Mouse (Mus musculus) MEL (cell line): Measurements from ENCODE around the gene Polr3c. TPM values are rescaled to one million over a fixed set of nuclear protein-coding genes. Genes with fewer than 3 reads are reported as not detected.

Source experiments
- DNase-seq: peaks from one replicate; pipeline ENCODE4 v3.0.0; 2011; ENCODE audit warnings: low read depth, low spot score
- H3K27ac ChIP-seq: 2 replicates; pipeline ENCODE4 v1.5.1; 2012; ENCODE audit warnings: low read depth, mild to moderate bottlenecking, control low read depth, low read length, moderate library complexity; ENCODE audit not compliant: control insufficient read depth
- H3K27me3 ChIP-seq, 2 experiments: fragments of 150-350 bp in 1 of 2; sonication (generic) in 1 of 2; 2 replicates each; pipeline ENCODE4 v1.6.1; 2012; ENCODE audit warnings: low read length in 2 of 2, mild to moderate bottlenecking in 2 of 2, improper control_type of control experiment in 1 of 2, moderate library complexity in 1 of 2; ENCODE audit not compliant: insufficient read depth in 2 of 2, control insufficient read depth in 1 of 2
- H3K36me3 ChIP-seq, 2 experiments: 2 replicates each; pipeline ENCODE4 v1.6.1; 2012 to 2014; ENCODE audit warnings: low read length in 2 of 2, improper control_type of control experiment in 1 of 2, inconsistent platforms in 1 of 2, mild to moderate bottlenecking in 1 of 2; ENCODE audit not compliant: insufficient read depth in 2 of 2, control insufficient read depth in 1 of 2
- H3K4me1 ChIP-seq, 2 experiments: fragments of 150-350 bp in 1 of 2; sonication (generic) in 1 of 2; 2 replicates each; pipeline ENCODE4 v1.6.1; 2012; ENCODE audit warnings: low read length in 2 of 2, improper control_type of control experiment in 1 of 2, mild to moderate bottlenecking in 1 of 2; ENCODE audit not compliant: insufficient read depth in 2 of 2, control insufficient read depth in 1 of 2
- H3K4me3 ChIP-seq, 2 experiments: fragments of 150-350 bp in 1 of 2; sonication (generic) in 1 of 2; 2 replicates each; pipeline ENCODE4 v1.5.1; 2012; ENCODE audit warnings: low read depth in 2 of 2, low read length in 2 of 2, mild to moderate bottlenecking in 2 of 2, moderate library complexity in 2 of 2, control low read depth in 1 of 2, improper control_type of control experiment in 1 of 2; ENCODE audit not compliant: control insufficient read depth in 1 of 2, insufficient read depth in 1 of 2
- H3K79me2 ChIP-seq: 2 replicates; pipeline ENCODE4 v1.6.1; 2012; ENCODE audit warnings: mild to moderate bottlenecking, low read length, moderate library complexity; ENCODE audit not compliant: control insufficient read depth, poor library complexity, insufficient read depth
- H3K9ac ChIP-seq: 2 replicates; pipeline ENCODE4 v1.6.1; 2012; ENCODE audit warnings: low read depth, mild to moderate bottlenecking, control low read depth, low read length, moderate library complexity; ENCODE audit not compliant: control insufficient read depth, poor library complexity, severe bottlenecking
- H3K9me3 ChIP-seq: fragments of 150-350 bp; sonication (generic); replicated peaks from 2 replicates; pipeline ENCODE4 v1.6.1; 2012; ENCODE audit warnings: mild to moderate bottlenecking, low read length, improper control_type of control experiment, moderate library complexity; ENCODE audit not compliant: insufficient read depth
- BHLHE40 ChIP-seq: IDR thresholded peaks from 2 replicates; pipeline ENCODE4 v1.6.1; 2012; ENCODE audit warnings: low read depth, mild to moderate bottlenecking, inconsistent platforms, low read length, improper control_type of control experiment, borderline replicate concordance
- CHD1 ChIP-seq: IDR thresholded peaks from 2 replicates; pipeline ENCODE4 v1.6.1; 2012; ENCODE audit warnings: low read depth, mild to moderate bottlenecking, inconsistent platforms, low read length, improper control_type of control experiment
- CHD2 ChIP-seq: IDR thresholded peaks from 2 replicates; pipeline ENCODE4 v1.6.1; 2011; ENCODE audit warnings: low read length, improper control_type of control experiment
- CTCF ChIP-seq, 3 experiments: IDR thresholded peaks in 2 of 3; conservative IDR thresholded peaks in 1 of 3; 2 replicates each; pipeline ENCODE4 v1.5.1; 2011 to 2012; ENCODE audit warnings: low read length in 3 of 3, low read depth in 2 of 3, mild to moderate bottlenecking in 2 of 3, improper control_type of control experiment in 1 of 3, inconsistent platforms in 1 of 3, mixed read lengths in 1 of 3, moderate library complexity in 1 of 3; ENCODE audit not compliant: control insufficient read depth in 1 of 3, insufficient read depth in 1 of 3, poor library complexity in 1 of 3, severe bottlenecking in 1 of 3
- ELF1 ChIP-seq: IDR thresholded peaks from 2 replicates; pipeline ENCODE4 v1.6.1; 2014; ENCODE audit warnings: low read depth, mild to moderate bottlenecking, inconsistent platforms, low read length, improper control_type of control experiment, moderate library complexity
- EP300 ChIP-seq, 2 experiments: IDR thresholded peaks; 2 replicates each; pipeline ENCODE4 v1.6.1; 2011; ENCODE audit warnings: improper control_type of control experiment in 2 of 2, low read length in 2 of 2, low read depth in 1 of 2, mild to moderate bottlenecking in 1 of 2
- ETS1 ChIP-seq: IDR thresholded peaks from 2 replicates; pipeline ENCODE4 v1.6.1; 2012; ENCODE audit warnings: low read depth, mild to moderate bottlenecking, inconsistent platforms, low read length, improper control_type of control experiment, moderate library complexity
- GABPA ChIP-seq: IDR thresholded peaks from 2 replicates; pipeline ENCODE4 v1.6.1; 2012; ENCODE audit warnings: low read depth, mild to moderate bottlenecking, inconsistent platforms, low read length, improper control_type of control experiment, moderate library complexity
- GATA1 ChIP-seq: IDR thresholded peaks from 2 replicates; pipeline ENCODE4 v1.6.1; 2011; ENCODE audit warnings: low read depth, low read length, improper control_type of control experiment
- HCFC1 ChIP-seq: IDR thresholded peaks from 2 replicates; pipeline ENCODE4 v1.6.1; 2012; ENCODE audit warnings: low read depth, mild to moderate bottlenecking, inconsistent platforms, low read length, improper control_type of control experiment, moderate library complexity
- KAT2A ChIP-seq: conservative IDR thresholded peaks from 2 replicates; pipeline ENCODE4 v1.6.1; 2012; ENCODE audit warnings: low read depth, low read length, improper control_type of control experiment, inconsistent platforms
- MAX ChIP-seq: IDR thresholded peaks from 2 replicates; pipeline ENCODE4 v1.6.1; 2011; ENCODE audit warnings: low read length, improper control_type of control experiment
- MAZ ChIP-seq: IDR thresholded peaks from 2 replicates; pipeline ENCODE4 v1.6.1; 2012; ENCODE audit warnings: low read depth, mild to moderate bottlenecking, inconsistent platforms, low read length, improper control_type of control experiment
- MEF2A ChIP-seq: IDR thresholded peaks from 2 replicates; pipeline ENCODE4 v1.6.1; 2014; ENCODE audit warnings: low read depth, mild to moderate bottlenecking, inconsistent platforms, low read length, improper control_type of control experiment; ENCODE audit not compliant: poor library complexity, insufficient replicate concordance, severe bottlenecking; ENCODE audit errors: extremely low read depth
- MXI1 ChIP-seq: IDR thresholded peaks from 2 replicates; pipeline ENCODE4 v1.6.1; 2011; ENCODE audit warnings: mild to moderate bottlenecking, low read depth, low read length, improper control_type of control experiment
- MYB ChIP-seq: IDR thresholded peaks from 2 replicates; pipeline ENCODE4 v1.6.1; 2011; ENCODE audit warnings: mild to moderate bottlenecking, low read depth, low read length, improper control_type of control experiment
- MYC ChIP-seq: IDR thresholded peaks from 2 replicates; pipeline ENCODE4 v1.6.1; 2011; ENCODE audit warnings: low read depth, mild to moderate bottlenecking, low read length, improper control_type of control experiment, moderate library complexity
- NELFE ChIP-seq: IDR thresholded peaks from 2 replicates; pipeline ENCODE4 v1.6.1; 2011; ENCODE audit warnings: low read depth, low read length, improper control_type of control experiment
- NRF1 ChIP-seq: IDR thresholded peaks from 2 replicates; pipeline ENCODE4 v1.6.1; 2014; ENCODE audit warnings: low read depth, mild to moderate bottlenecking, inconsistent platforms, low read length, improper control_type of control experiment, moderate library complexity; ENCODE audit not compliant: poor library complexity, insufficient read depth, severe bottlenecking
- POLR2A ChIP-seq, 2 experiments: IDR thresholded peaks; 2 replicates each; pipeline ENCODE4 v1.6.1; 2011 to 2012; ENCODE audit warnings: low read length in 2 of 2, mild to moderate bottlenecking in 2 of 2, control low read depth in 1 of 2, improper control_type of control experiment in 1 of 2, low read depth in 1 of 2, moderate library complexity in 1 of 2; ENCODE audit not compliant: control insufficient read depth in 1 of 2, insufficient read depth in 1 of 2, poor library complexity in 1 of 2
- POLR2AphosphoS2 ChIP-seq: IDR thresholded peaks from 2 replicates; pipeline ENCODE4 v1.6.1; 2011; ENCODE audit warnings: low read length, improper control_type of control experiment
- POLR2AphosphoS5 ChIP-seq: IDR thresholded peaks from 2 replicates; pipeline ENCODE4 v1.6.1; 2012; ENCODE audit warnings: low read depth, borderline replicate concordance, mild to moderate bottlenecking, inconsistent platforms, low read length, moderate library complexity, mixed read lengths
- RCOR1 ChIP-seq: IDR thresholded peaks from 2 replicates; pipeline ENCODE4 v1.6.1; 2012; ENCODE audit warnings: low read depth, mild to moderate bottlenecking, inconsistent platforms, low read length, improper control_type of control experiment
- SIN3A ChIP-seq: IDR thresholded peaks from 2 replicates; pipeline ENCODE4 v1.6.1; 2012; ENCODE audit warnings: low read length, improper control_type of control experiment, inconsistent platforms
- SMC3 ChIP-seq: IDR thresholded peaks from 2 replicates; pipeline ENCODE4 v1.6.1; 2011; ENCODE audit warnings: low read depth, low read length, improper control_type of control experiment
- TAL1 ChIP-seq: IDR thresholded peaks from 2 replicates; pipeline ENCODE4 v1.6.1; 2012; ENCODE audit warnings: mild to moderate bottlenecking, inconsistent platforms, low read length, moderate library complexity, mixed read lengths
- TBP ChIP-seq: IDR thresholded peaks from 2 replicates; pipeline ENCODE4 v1.8.0; 2011; ENCODE audit warnings: low read depth, low read length, improper control_type of control experiment
- TCF12 ChIP-seq: IDR thresholded peaks from 2 replicates; pipeline ENCODE4 v1.6.1; 2014; ENCODE audit warnings: low read depth, mild to moderate bottlenecking, inconsistent platforms, low read length, improper control_type of control experiment, moderate library complexity
- USF1 ChIP-seq: IDR thresholded peaks from 2 replicates; pipeline ENCODE4 v1.6.1; 2014; ENCODE audit warnings: low read depth, mild to moderate bottlenecking, inconsistent platforms, low read length, improper control_type of control experiment, moderate library complexity
- USF2 ChIP-seq, 2 experiments: IDR thresholded peaks; 2 replicates each; pipeline ENCODE4 v1.6.1; 2011 to 2012; ENCODE audit warnings: improper control_type of control experiment in 2 of 2, low read length in 2 of 2, borderline replicate concordance in 1 of 2, inconsistent platforms in 1 of 2, low read depth in 1 of 2, mild to moderate bottlenecking in 1 of 2; ENCODE audit not compliant: insufficient read depth in 1 of 2
- ZKSCAN1 ChIP-seq: IDR thresholded peaks from 2 replicates; pipeline ENCODE4 v1.6.1; 2012; ENCODE audit warnings: low read depth, mild to moderate bottlenecking, inconsistent platforms, low read length, improper control_type of control experiment, moderate library complexity
- ZMIZ1 ChIP-seq: IDR thresholded peaks from 2 replicates; pipeline ENCODE4 v1.6.1; 2012; ENCODE audit warnings: low read depth, mild to moderate bottlenecking, inconsistent platforms, low read length, improper control_type of control experiment, moderate library complexity
- ZNF384 ChIP-seq: IDR thresholded peaks from 2 replicates; pipeline ENCODE4 v1.6.1; 2012; ENCODE audit warnings: low read depth, mild to moderate bottlenecking, inconsistent platforms, low read length, improper control_type of control experiment
- polyA plus RNA-seq, 2 experiments: library from polyadenylated mRNA; stranded (reverse) in 1 of 2; unstranded in 1 of 2; fragments of >175 nt in 1 of 2; fragments of >200 nt in 1 of 2; gene quantifications; 2 replicates each; pipeline versions ENCODE4 v1.2.1 to v1.2.4; 2012; ENCODE audit warnings: low replicate concordance in 2 of 2, low read depth in 1 of 2; ENCODE audit not compliant: insufficient read length in 2 of 2, insufficient read depth in 1 of 2, missing spikeins in 1 of 2
- total RNA-seq: library from RNA; depleted of rRNA; stranded (reverse); fragments of 300-350 nt; gene quantifications from 2 replicates; pipeline ENCODE4 v1.2.3, GENCODE M21; 2012; rRNA removed

Gene Polr3c
- total RNA-seq (48.3 and 53.1 TPM in 2 replicates), polyA plus RNA-seq (100 to 1,000 TPM; 122 to 224 TPM)

GRCm38 (mm10) chr3:96727343-96727827 is at the start of gene Polr3c, which contains the start of gene Rnf115:
Gene Polr3c (minus strand): TSS chr3:96727628.
Gene Rnf115 (plus strand): TSS chr3:96727664.
- TF ChIP-seq ETS1: peak; percentile 76; the same call in 1 of the 2 replicates
- TF ChIP-seq USF1: peak; percentile 98
- no peak; the same call in 1 of the 2 replicates for TF ChIP-seq KAT2A
- TF ChIP-seq TAL1: no peak
- TF ChIP-seq EP300 (IDR thresholded peaks at IDR 0.05; ENCODE audit: low read depth in 1 of 2, low read length in 2 of 2): peak in 1 of 2 experiments; percentile 43; a peak in 1 of 4 replicates
- TF ChIP-seq USF2 (IDR thresholded peaks at IDR 0.05; ENCODE audit: borderline replicate concordance in 1 of 2, insufficient read depth in 1 of 2, low read depth in 1 of 2, low read length in 2 of 2): peak in 1 of 2 experiments; percentile 81; a peak in 3 of 4 replicates
- peak; percentile 92 for TF ChIP-seq TBP
- TF ChIP-seq CTCF (IDR thresholded peaks at IDR 0.05 in 2 of 3, conservative IDR thresholded peaks at IDR 0.05 in 1 of 3; ENCODE audit: control insufficient read depth in 1 of 3, insufficient read depth in 1 of 3, low read depth in 2 of 3, low read length in 3 of 3, poor library complexity in 1 of 3, severe bottlenecking in 1 of 3): 0 out of 6 replicates have a peak, but pooled peaks of 1 of the 3 experiments have one; percentile 0
- TF ChIP-seq GATA1: no peak
- no peak for TF ChIP-seq CHD2
- TF ChIP-seq POLR2AphosphoS5: no peak
- TF ChIP-seq BHLHE40: peak; percentile 96
- peak; percentile 95 to 99 for TF ChIP-seq POLR2A (IDR thresholded peaks at IDR 0.05; ENCODE audit: control insufficient read depth in 1 of 2, insufficient read depth in 1 of 2, low read depth in 1 of 2, low read length in 2 of 2, poor library complexity in 1 of 2)
- TF ChIP-seq MAX: peak; percentile 90
- TF ChIP-seq ZNF384: 0 out of 2 replicates have a peak, but pooled peaks have one; percentile 39
- TF ChIP-seq MXI1: peak; percentile 95
- no peak; the same call in 1 of the 2 replicates for TF ChIP-seq MAZ
- TF ChIP-seq RCOR1: peak; percentile 63
- peak; percentile 100 for TF ChIP-seq ELF1
- TF ChIP-seq GABPA: peak; percentile 93; the same call in 1 of the 2 replicates
- TF ChIP-seq NRF1: 0 out of 2 replicates have a peak, but pooled peaks have one; percentile 17
- TF ChIP-seq SIN3A: peak; percentile 99
- no peak for TF ChIP-seq CHD1
- 0 out of 2 replicates have a peak, but pooled peaks have one; percentile 23 for TF ChIP-seq MYB
- no peak for TF ChIP-seq ZKSCAN1
- TF ChIP-seq NELFE: peak; percentile 96
- TF ChIP-seq TCF12: peak; percentile 88
- no peak for TF ChIP-seq SMC3
- TF ChIP-seq POLR2AphosphoS2: peak; percentile 99
- peak; percentile 98 for TF ChIP-seq HCFC1
- TF ChIP-seq MYC: peak; percentile 73; the same call in 1 of the 2 replicates
- TF ChIP-seq MEF2A: peak; percentile 45; the same call in 1 of the 2 replicates
- peak; percentile 98 for TF ChIP-seq ZMIZ1
- TF ChIP-seq, all 39 proteins: peak for 24

More at GRCm38 (mm10) chr3:96727343-96727827, at the start of gene Polr3c, which contains the start of gene Rnf115:
- H3K9me3 ChIP-seq: no peaks in the 10 kb centered on the region
- DNase-seq: peak; percentile 99
- H3K4me1 ChIP-seq: peaks cover 6 to 22% of the 10 kb centered on the region in 2 experiments
- peak within 1 kb of the TSS; percentile 95 to 97 for H3K4me3 ChIP-seq
- peak within 1 kb of the TSS; percentile 90 for H3K9ac ChIP-seq
- peaks cover 0 to 27% of the 10 kb centered on the region in 2 experiments; a peak in 2 of 4 replicates for H3K36me3 ChIP-seq
- peaks cover 51% of the 10 kb centered on the region for H3K79me2 ChIP-seq
- no peaks in the 10 kb centered on the region for H3K27me3 ChIP-seq
- H3K27ac ChIP-seq: peak within 1 kb of the TSS; percentile 77
